ENCODE assay signal across 8 mouse cellular contexts in the genomic region with DNA sequence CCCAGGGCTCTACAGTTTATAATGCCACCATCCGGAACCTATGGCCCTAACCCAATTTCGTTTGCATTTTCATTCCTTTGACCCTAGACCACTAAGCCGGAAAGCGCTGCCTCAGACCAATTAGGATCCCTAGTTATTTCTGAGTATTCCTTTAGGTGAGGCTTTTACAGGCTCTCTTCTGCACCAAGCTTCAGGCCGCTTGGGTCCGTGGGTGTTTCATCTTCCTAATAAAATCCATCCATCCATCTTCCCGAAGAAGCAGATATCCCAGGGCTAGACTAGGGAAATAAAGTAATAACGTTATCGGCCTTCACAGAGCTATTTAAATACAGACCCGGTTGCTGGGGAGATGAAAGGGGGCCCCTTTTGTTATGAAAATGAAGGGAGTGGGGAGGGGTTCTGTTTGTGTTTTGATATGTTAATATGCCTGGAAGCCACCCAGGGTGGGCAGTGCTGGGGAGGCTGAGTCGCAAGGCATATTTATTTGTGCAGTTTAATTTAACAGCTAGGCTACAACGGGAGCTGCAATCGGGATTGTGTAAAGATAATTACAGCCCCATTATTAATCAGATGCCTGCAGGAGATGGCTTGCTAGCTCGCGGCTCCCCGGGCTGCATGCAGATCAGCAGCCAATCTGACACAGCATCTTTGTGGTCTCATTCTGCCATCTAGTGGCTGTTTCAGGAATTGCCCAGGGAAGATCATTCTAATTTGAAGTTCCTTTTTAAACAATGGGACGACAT.
DNase-seq lines count a peak whose midpoint lies in the region; ATAC-seq and TF ChIP-seq lines count a peak whose summit lies in the region.

No protein-coding gene starts in this region.

- H3K4me2 ChIP-seq in lung, embryonic 15.5 days = peak overlapping the region; percentile 52

- peak; percentile 67 to 87; a peak in 3 of 4 replicates for ATAC-seq in hematopoietic stem cell, adult 5-6 weeks (replicated peaks in 1 of 2; ENCODE audit: insufficient read depth in 1 of 2, low FRiP score in 2 of 2, low TSS enrichment in 1 of 2, low read depth in 1 of 2, poor library complexity in 2 of 2, severe bottlenecking in 2 of 2)
- ATAC-seq in lung, embryonic 15.5 days (ENCODE audit: borderline replicate concordance, extremely low read depth, low FRiP score, low TSS enrichment) = no peak; the same call in 1 of the 2 replicates

- no peak overlapping the region for H3K27ac ChIP-seq in cerebellum, adult 2 months (ENCODE audit: insufficient read depth, low read length)
- no peak overlapping the region for H3K27ac ChIP-seq in lung, embryonic 15.5 days
- peak overlapping the region; percentile 43 for H3K27ac ChIP-seq in olfactory bulb, adult 2 months (ENCODE audit: insufficient read depth, low read depth, low read length)
- H3K27ac ChIP-seq in thymus, adult 2 months (ENCODE audit: control insufficient read depth, insufficient read depth, low read length) = no peak overlapping the region

- DNase-seq in MN1 (ENCODE audit: low spot score) = peak; percentile 70
- peak; percentile 80 to 83 for DNase-seq in cerebellum, adult 2 months
- peak; percentile 81 for DNase-seq in forelimb bud, embryonic 11.5 days (ENCODE audit: low read depth, low spot score)
- peak; percentile 80 to 94 for DNase-seq in layer of hippocampus, adult 8-10 months (ENCODE audit: low spot score in 2 of 2)
- peak; percentile 65 for DNase-seq in thymus, adult 2 months

- H3K9ac ChIP-seq in lung, embryonic 15.5 days = no peak overlapping the region

- H3K27me3 ChIP-seq in cerebellum, adult 2 months (ENCODE audit: control insufficient read depth, insufficient read depth, low read length) = no peaks in the 10 kb centered on the region
- H3K27me3 ChIP-seq in lung, embryonic 15.5 days = no peaks in the 10 kb centered on the region
- H3K27me3 ChIP-seq in thymus, adult 2 months (ENCODE audit: control insufficient read depth, insufficient read depth, low read length) = no peaks in the 10 kb centered on the region

- peak; percentile 84 for TF ChIP-seq CTCF in cerebellum, adult 2 months (IDR thresholded peaks at IDR 0.05; ENCODE audit: borderline replicate concordance, insufficient read depth, low read depth, low read length)
- peak; percentile 63 for TF ChIP-seq CTCF in olfactory bulb, adult 2 months (IDR thresholded peaks at IDR 0.05; ENCODE audit: insufficient read depth, low read depth, low read length)
- TF ChIP-seq CTCF in thymus, adult 2 months (IDR thresholded peaks at IDR 0.05; ENCODE audit: borderline replicate concordance, control insufficient read depth, extremely low read depth, insufficient read depth, low read length, poor library complexity) = peak; percentile 71; the same call in 1 of the 2 replicates

- H3K36me3 ChIP-seq in lung, embryonic 15.5 days = no peaks in the 10 kb centered on the region
- H3K36me3 ChIP-seq in thymus, adult 2 months (ENCODE audit: control insufficient read depth, insufficient read depth, low read length) = no peaks in the 10 kb centered on the region

- H3K4me1 ChIP-seq in cerebellum, adult 2 months (ENCODE audit: control insufficient read depth, insufficient read depth, low read length) = no peaks in the 10 kb centered on the region
- peaks cover 14% of the 10 kb centered on the region for H3K4me1 ChIP-seq in lung, embryonic 15.5 days
- H3K4me1 ChIP-seq in olfactory bulb, adult 2 months (ENCODE audit: control insufficient read depth, insufficient read depth, low read length) = peaks cover 16% of the 10 kb centered on the region
- no peaks in the 10 kb centered on the region for H3K4me1 ChIP-seq in thymus, adult 2 months (replicated peaks; ENCODE audit: control insufficient read depth, insufficient read depth, low read length)

- no peak for TF ChIP-seq POLR2A in cerebellum, adult 2 months (IDR thresholded peaks at IDR 0.05; ENCODE audit: borderline replicate concordance, insufficient read depth, low read length)
- TF ChIP-seq POLR2A in olfactory bulb, adult 2 months (IDR thresholded peaks at IDR 0.05; ENCODE audit: insufficient read depth, low read depth, low read length) = no peak
- no peak for TF ChIP-seq POLR2A in thymus, adult 2 months (IDR thresholded peaks at IDR 0.05; ENCODE audit: control insufficient read depth, extremely low read depth, insufficient read depth, low read length, poor library complexity)

- no peaks in the 10 kb centered on the region for H3K9me3 ChIP-seq in lung, embryonic 15.5 days

- 2% methylated on average over 17 of the region's 17 CpGs for WGBS in cerebellum, adult 2 months
- WGBS in lung, embryonic 15.5 days = 6% methylated on average over 17 of the region's 17 CpGs
- WGBS in olfactory bulb, adult 2 months = 3% methylated on average over 17 of the region's 17 CpGs
- 10% methylated on average over 17 of the region's 17 CpGs for WGBS in thymus, adult 2 months

- peak overlapping the region; percentile 61 for H3K4me3 ChIP-seq in cerebellum, adult 2 months (replicated peaks; ENCODE audit: insufficient read depth, low read depth, low read length)
- peak overlapping the region; percentile 27 for H3K4me3 ChIP-seq in lung, embryonic 15.5 days
- H3K4me3 ChIP-seq in olfactory bulb, adult 2 months (ENCODE audit: insufficient read depth, low read depth, low read length) = no peak overlapping the region
- H3K4me3 ChIP-seq in thymus, adult 2 months (ENCODE audit: control insufficient read depth, insufficient read depth, low read length) = no peak overlapping the region

Comparison
In these comparisons a context has a peak if more than half of its experiments do, and no peak if none do; other contexts are left out.
1. H3K4me3 ChIP-seq: peak in cerebellum, adult 2 months (single experiment) and lung, embryonic 15.5 days (single experiment); none in olfactory bulb, adult 2 months (single experiment) and thymus, adult 2 months (single experiment).
2. Peak in every context shown above with its lines, with median percentiles within 50 percentile points of each other: DNase-seq and CTCF ChIP-seq.